Mouse (Mus musculus) hindbrain, postnatal 0 days (tissue): ENCODE results near the gene Ldhb. TPM values are rescaled to one million over a fixed set of nuclear protein-coding genes. Genes with fewer than 3 reads are reported as not detected.

Experiments used
- ATAC-seq: fragments of 200-750 bp; cut with Nextera tagmentation; 2 replicates; pipeline ENCODE4 v1.8.0; 2017; ENCODE audit warnings: mild to moderate bottlenecking, moderate TSS enrichment, moderate library complexity
- DNase-seq: peaks from one replicate; pipeline ENCODE4 v3.0.0-alpha.2; 2015; ENCODE audit warnings: low spot score
- H3K27ac ChIP-seq: fragments of 300-500 bp; sonication (generic); 2 replicates; pipeline ENCODE4 v1.5.1; 2014; ENCODE audit warnings: mild to moderate bottlenecking
- H3K27me3 ChIP-seq: fragments of 300-500 bp; sonication (generic); 2 replicates; pipeline ENCODE4 v1.6.1; 2014; ENCODE audit warnings: low read length, mixed read lengths; ENCODE audit not compliant: insufficient read depth
- H3K36me3 ChIP-seq: fragments of 300-500 bp; sonication (generic); 2 replicates; pipeline ENCODE4 v1.6.1; 2014; ENCODE audit warnings: low read length, mixed read lengths; ENCODE audit not compliant: insufficient read depth
- H3K4me1 ChIP-seq: fragments of 300-500 bp; sonication (generic); 2 replicates; pipeline ENCODE4 v1.6.1; 2014; ENCODE audit warnings: antibody characterized with exemption, low read length, mixed read lengths; ENCODE audit not compliant: insufficient read depth
- H3K4me2 ChIP-seq: fragments of 300-500 bp; sonication (generic); 2 replicates; pipeline ENCODE4 v1.6.1; 2014; ENCODE audit warnings: low read depth, mild to moderate bottlenecking, low read length, moderate library complexity, mixed read lengths
- H3K4me3 ChIP-seq: fragments of 300-500 bp; sonication (generic); 2 replicates; pipeline ENCODE4 v1.5.1; 2014; ENCODE audit warnings: low read length
- H3K9ac ChIP-seq: fragments of 300-500 bp; sonication (generic); replicated peaks from 2 replicates; pipeline ENCODE4 v1.6.1; 2014; ENCODE audit warnings: mild to moderate bottlenecking, low read length, moderate library complexity, mixed read lengths
- H3K9me3 ChIP-seq: fragments of 300-500 bp; sonication (generic); 2 replicates; pipeline ENCODE4 v1.6.1; 2016; ENCODE audit warnings: low read length, mixed read lengths
- CTCF ChIP-seq: IDR thresholded peaks from 2 replicates; pipeline ENCODE4 v1.5.1; 2016; ENCODE audit warnings: antibody characterized with exemption, control low read depth, low read depth
- WGBS: fragments of 180-500 bp; shearing (Covaris S2); extraction: QIAGEN DNeasy Blood & Tissue Kit; methylation state at CpG from one replicate; pipeline ENCODE4 v1.1.7; 2014; 5-methylcytosine and 5-hydroxymethylcytosine counted together
- polyA plus RNA-seq: library from polyadenylated mRNA; unstranded; fragments of >200 nt; fragmentation: Nextera tagmentation; extraction: Ambion mirVana; gene quantifications from 2 replicates; pipeline ENCODE4 v1.2.1, GENCODE M21; 2015
- total RNA-seq: library from RNA; depleted of rRNA; stranded (reverse); fragments of >200 nt; gene quantifications from 2 replicates; pipeline ENCODE4 v1.2.3, GENCODE M21; 2014

Ldhb gene
- total and polyA plus RNA-seq, 2 experiments from 2014 or later = 230 to 663 TPM

DNA sequence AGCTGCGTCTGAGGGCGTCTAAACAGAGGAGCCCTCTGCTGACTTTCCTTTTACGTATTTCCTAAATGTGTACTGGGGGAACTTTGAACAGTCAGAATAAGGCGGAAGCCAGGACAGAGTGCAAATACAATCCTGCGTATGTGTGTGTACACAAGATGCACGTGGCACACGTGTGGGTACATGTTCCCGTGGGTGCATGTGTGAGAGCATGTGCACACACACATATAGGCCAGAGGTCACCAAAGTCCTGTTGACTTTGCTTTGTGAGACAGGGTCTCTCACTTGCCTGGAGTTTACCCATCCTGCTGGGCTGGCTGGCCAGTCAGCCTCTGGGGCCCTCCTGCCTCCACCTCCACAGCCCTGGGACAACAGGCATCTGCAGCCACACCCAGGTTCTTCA is 36.6 kb downstream of the Ldhb start:
- Histone ChIP-seq H3K27me3 (no peaks in the 10 kb centered on the region), H3K4me3 (no peak overlapping the region), H3K4me2 (no peak overlapping the region), H3K4me1 (no peaks in the 10 kb centered on the region), H3K36me3 (no peaks in the 10 kb centered on the region), H3K9me3 (no peaks in the 10 kb centered on the region), H3K27ac (no peak overlapping the region), H3K9ac (no peak overlapping the region)
- ATAC-seq = no peak
- no peak for DNase-seq
- WGBS = 82% methylated on average over 8 of the region's 8 CpGs
- TF ChIP-seq CTCF = no peak

DNA sequence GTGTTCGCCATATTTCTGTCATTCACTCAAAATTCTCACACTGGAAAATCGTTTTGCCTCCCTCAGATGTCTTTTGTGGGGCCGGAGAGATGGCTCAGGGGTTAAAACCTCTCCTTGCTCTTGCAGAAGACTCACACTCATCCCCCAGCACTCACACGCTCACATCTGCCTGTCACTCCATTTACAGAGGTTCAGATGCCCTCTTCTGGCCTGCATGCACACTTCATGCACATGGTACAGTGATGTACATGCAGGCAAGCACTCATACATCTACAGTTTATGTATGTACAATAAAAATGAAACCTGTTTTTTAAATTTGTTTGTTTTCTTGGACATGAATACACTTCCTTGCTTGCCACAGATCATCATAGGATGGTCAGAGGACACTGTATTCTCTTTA is 38.2 kb downstream of the Ldhb start:
- peak; percentile 74 for TF ChIP-seq CTCF
- 43% methylated on average over 4 of the region's 4 CpGs for WGBS
- H3K4me2 ChIP-seq = no peak overlapping the region
- peak; percentile 65 for DNase-seq
- no peaks in the 10 kb centered on the region for H3K4me1 ChIP-seq
- no peaks in the 10 kb centered on the region for H3K27me3 ChIP-seq
- H3K9ac ChIP-seq = no peak overlapping the region
- H3K36me3 ChIP-seq = no peaks in the 10 kb centered on the region
- no peak overlapping the region for H3K4me3 ChIP-seq
- H3K9me3 ChIP-seq = no peaks in the 10 kb centered on the region
- no peak overlapping the region for H3K27ac ChIP-seq
- peak; percentile 82 for ATAC-seq

DNA sequence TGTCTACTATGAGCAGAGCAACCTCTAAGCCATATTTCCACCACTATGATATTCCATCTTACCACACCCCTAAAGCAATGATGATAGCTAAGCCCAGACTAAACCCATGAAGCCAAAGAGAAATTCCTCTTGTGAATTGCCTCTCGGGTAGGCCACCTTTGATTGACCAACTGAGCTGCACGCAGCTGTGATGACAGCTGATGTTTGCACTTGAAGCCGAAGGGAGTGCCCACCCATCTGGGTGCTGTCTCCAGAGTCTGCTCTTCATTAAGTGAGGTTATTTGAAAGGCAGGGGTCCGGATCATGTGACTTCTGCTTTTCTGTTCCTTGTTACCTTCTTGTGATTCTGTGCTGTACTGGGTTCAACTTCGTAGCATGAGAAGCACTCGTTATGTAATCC is 45.6 kb downstream of the Ldhb start:
- H3K4me3 ChIP-seq = no peak overlapping the region
- H3K27ac ChIP-seq = no peak overlapping the region
- WGBS = 78% methylated on average over 6 of the region's 6 CpGs
- TF ChIP-seq CTCF = no peak
- H3K27me3 ChIP-seq = no peaks in the 10 kb centered on the region
- no peak overlapping the region for H3K9ac ChIP-seq
- no peaks in the 10 kb centered on the region for H3K9me3 ChIP-seq
- DNase-seq = no peak
- peaks cover 6% of the 10 kb centered on the region; the same call in 1 of the 2 replicates for H3K4me1 ChIP-seq
- no peak for ATAC-seq
- H3K4me2 ChIP-seq = no peak overlapping the region
- no peaks in the 10 kb centered on the region for H3K36me3 ChIP-seq

DNA sequence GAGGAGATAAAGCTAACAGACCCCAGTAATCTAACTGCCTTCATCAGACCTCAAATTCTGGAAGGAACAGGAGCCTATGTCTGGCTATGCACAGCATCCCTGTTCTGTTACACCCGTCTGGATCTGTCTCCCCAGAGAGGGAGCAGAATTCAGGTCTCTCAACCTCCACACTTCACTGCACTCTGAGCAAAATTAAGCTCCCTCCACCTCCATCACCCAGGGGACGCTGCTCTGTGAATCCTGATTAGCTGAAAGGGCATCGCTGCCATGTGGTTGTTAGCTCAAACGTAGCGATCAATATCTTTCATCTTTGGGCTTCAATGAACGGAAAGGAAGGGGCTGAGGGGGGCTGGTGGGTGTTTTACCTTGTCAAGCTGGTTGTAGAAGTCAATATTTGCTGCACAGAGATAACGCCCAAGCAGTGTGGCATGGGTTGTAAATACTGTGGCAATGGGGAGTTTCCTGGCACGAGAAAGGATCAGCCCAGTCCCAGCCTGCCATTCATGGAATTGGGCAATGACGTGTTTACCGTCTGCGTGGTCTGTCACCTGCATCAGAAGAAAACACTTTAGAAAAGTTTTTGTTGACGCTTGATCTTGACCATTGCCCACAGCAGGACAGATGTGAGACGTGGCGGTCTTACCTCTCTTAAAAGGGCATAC is 48.6 kb downstream of the Ldhb start:
- peaks cover 6% of the 10 kb centered on the region; the same call in 1 of the 2 replicates for H3K4me1 ChIP-seq
- 57% methylated on average over 14 of the region's 14 CpGs for WGBS
- no peak overlapping the region for H3K9ac ChIP-seq
- H3K4me3 ChIP-seq = no peak overlapping the region
- H3K27me3 ChIP-seq = no peaks in the 10 kb centered on the region
- H3K4me2 ChIP-seq = no peak overlapping the region
- no peak for TF ChIP-seq CTCF
- no peaks in the 10 kb centered on the region for H3K36me3 ChIP-seq
- no peaks in the 10 kb centered on the region for H3K9me3 ChIP-seq
- no peak overlapping the region for H3K27ac ChIP-seq
- DNase-seq (peak; percentile 6), ATAC-seq (no peak; the same call in 1 of the 2 replicates)

DNA sequence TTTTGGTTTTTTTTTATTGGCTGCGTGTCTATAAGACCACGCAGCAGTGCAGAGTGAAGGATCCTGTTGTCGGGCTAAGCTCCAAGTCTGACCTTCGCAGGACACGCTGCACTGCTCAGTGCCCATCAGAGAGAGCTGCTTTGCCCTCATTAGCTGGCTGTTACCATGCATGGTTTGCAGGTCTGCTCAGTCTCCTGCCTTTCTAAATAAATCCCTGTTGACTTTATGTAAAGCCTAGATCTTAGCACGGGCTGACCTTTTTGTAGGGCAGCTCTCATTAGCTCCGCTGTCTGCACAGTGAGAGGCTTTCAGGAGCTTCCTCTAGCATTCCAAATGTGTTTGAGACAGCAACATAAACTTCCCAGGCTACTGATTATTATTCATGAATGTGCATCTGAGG is 49.7 kb downstream of the Ldhb start:
- peak; percentile 39 for DNase-seq
- H3K27ac ChIP-seq = no peak overlapping the region
- H3K4me2 ChIP-seq = 0 out of 2 replicates have a peak overlapping the region, but pooled peaks have one; percentile 10
- no peaks in the 10 kb centered on the region for H3K9me3 ChIP-seq
- H3K9ac ChIP-seq = no peak overlapping the region
- H3K36me3 ChIP-seq = no peaks in the 10 kb centered on the region
- peak; percentile 65; the same call in 1 of the 2 replicates for ATAC-seq
- no peak for TF ChIP-seq CTCF
- H3K27me3 ChIP-seq = no peaks in the 10 kb centered on the region
- 27% methylated on average over 7 of the region's 7 CpGs for WGBS
- no peak overlapping the region for H3K4me3 ChIP-seq
- H3K4me1 ChIP-seq = peaks cover 6% of the 10 kb centered on the region; the same call in 1 of the 2 replicates

DNA sequence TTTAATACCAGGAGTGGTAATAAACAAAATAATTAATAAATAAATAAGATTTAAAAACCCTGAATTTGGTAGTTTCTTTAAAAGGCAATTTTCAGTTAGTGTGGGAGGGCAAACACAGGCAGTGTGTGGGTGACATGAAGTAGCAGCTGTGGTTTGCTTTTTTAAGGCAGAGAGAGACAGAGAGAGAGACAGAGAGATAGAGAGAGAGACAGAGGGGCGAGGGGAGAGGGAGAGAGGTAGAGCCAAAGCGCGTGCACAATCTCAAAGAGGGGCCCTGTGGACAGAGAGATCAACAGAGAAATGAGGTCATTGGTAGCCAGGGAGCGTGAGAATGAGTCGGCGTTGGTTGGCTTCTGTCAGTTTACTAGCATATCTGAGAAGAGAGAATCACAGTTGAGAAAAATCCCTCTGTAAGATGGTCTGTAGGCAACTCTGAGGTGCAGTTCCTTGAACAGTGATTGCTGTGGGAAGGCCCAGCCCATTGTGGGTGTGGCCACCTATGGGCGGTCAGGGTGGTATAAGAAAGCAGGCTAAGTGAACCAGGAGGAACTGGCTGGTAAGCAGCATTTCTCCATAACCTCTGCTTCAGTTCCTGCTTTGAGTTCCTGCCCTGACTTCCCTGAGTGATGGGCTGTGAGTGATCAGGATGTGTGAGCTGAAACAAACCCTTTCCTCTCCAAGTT is 52.3 kb downstream of the Ldhb start:
- no peak for TF ChIP-seq CTCF
- 63% methylated on average over 7 of the region's 7 CpGs for WGBS
- no peaks in the 10 kb centered on the region for H3K36me3 ChIP-seq
- H3K27me3 ChIP-seq = no peaks in the 10 kb centered on the region
- no peak overlapping the region for H3K4me2 ChIP-seq
- H3K4me3 ChIP-seq = no peak overlapping the region
- ATAC-seq (no peak), DNase-seq (no peak)
- no peak overlapping the region for H3K27ac ChIP-seq
- no peaks in the 10 kb centered on the region for H3K9me3 ChIP-seq
- H3K4me1 ChIP-seq = peaks cover 6% of the 10 kb centered on the region; the same call in 1 of the 2 replicates
- H3K9ac ChIP-seq = no peak overlapping the region

DNA sequence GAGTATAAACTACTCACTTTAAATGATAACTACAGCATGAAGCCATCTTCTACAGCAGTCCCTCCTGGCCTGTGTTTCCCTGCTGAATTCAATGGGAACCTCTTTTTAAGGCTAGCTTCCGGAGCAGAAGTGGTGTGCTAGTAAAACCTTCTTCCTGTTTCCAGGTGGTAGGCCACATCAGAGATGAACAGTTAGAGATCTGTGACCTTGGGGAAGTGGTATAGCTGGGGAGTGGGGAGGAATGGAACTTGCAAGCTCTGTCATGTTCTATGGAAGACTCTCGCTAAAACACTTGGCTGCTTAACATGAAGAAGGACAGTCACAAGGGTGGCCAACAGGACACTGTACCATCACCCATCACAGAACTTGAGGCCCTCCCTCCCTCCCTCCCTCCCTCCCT is 54.4 kb downstream of the Ldhb start:
- DNase-seq = no peak
- no peak overlapping the region for H3K9ac ChIP-seq
- ATAC-seq = no peak
- 86% methylated on average over 2 of the region's 2 CpGs for WGBS
- H3K9me3 ChIP-seq = no peaks in the 10 kb centered on the region
- H3K27ac ChIP-seq = no peak overlapping the region
- no peak overlapping the region for H3K4me3 ChIP-seq
- no peaks in the 10 kb centered on the region for H3K27me3 ChIP-seq
- H3K36me3 ChIP-seq = no peaks in the 10 kb centered on the region
- no peak overlapping the region for H3K4me2 ChIP-seq
- TF ChIP-seq CTCF = no peak
- H3K4me1 ChIP-seq = 0 out of 2 replicates have a peak, but pooled peaks cover 3% of the 10 kb centered on the region
